Mouse (Mus musculus) testis, adult 2 months (tissue): ENCODE measurements at regions not wholly inside any gene's neighbourhood (a gene's known extent, or its start where the extent isn't known, plus 50 kb on each side); places are given as distances from the start of the nearest gene placed in this dataset.
"Not testable (repeated sequence)": the region's sequence is repeated elsewhere in the genome, so short reads cannot be mapped to it uniquely, and the experiment has no call there.

ENCODE experiments used
- H3K27ac ChIP-seq: fragments of 200-500 bp; 2 replicates; pipeline ENCODE4 v1.5.1; 2012; ENCODE audit warnings: low read depth, low read length; ENCODE audit not compliant: control insufficient read depth, insufficient read depth
- H3K27me3 ChIP-seq: fragments of 200-500 bp; 2 replicates; pipeline ENCODE4 v1.6.1; 2012; ENCODE audit warnings: mild to moderate bottlenecking, low read length, moderate library complexity; ENCODE audit not compliant: control insufficient read depth, insufficient read depth
- H3K36me3 ChIP-seq: fragments of 200-500 bp; 2 replicates; pipeline ENCODE4 v1.6.1; 2012; ENCODE audit warnings: mild to moderate bottlenecking, low read length; ENCODE audit not compliant: control insufficient read depth, insufficient read depth
- H3K4me1 ChIP-seq: fragments of 200-500 bp; 2 replicates; pipeline ENCODE4 v1.6.1; 2012; ENCODE audit warnings: low read length; ENCODE audit not compliant: control insufficient read depth, insufficient read depth
- H3K4me3 ChIP-seq: fragments of 200-500 bp; 2 replicates; pipeline ENCODE4 v1.5.1; 2012; ENCODE audit warnings: low read depth, mild to moderate bottlenecking, low read length, moderate library complexity, mixed read lengths; ENCODE audit not compliant: control insufficient read depth
- CTCF ChIP-seq: fragments of 200-500 bp; IDR thresholded peaks from 2 replicates; pipeline ENCODE4 v1.5.1; 2012; ENCODE audit warnings: low read depth, mild to moderate bottlenecking, inconsistent platforms, low read length, moderate library complexity; ENCODE audit not compliant: control insufficient read depth, insufficient read depth, insufficient replicate concordance
- POLR2A ChIP-seq: fragments of 200-500 bp; IDR thresholded peaks from 2 replicates; pipeline ENCODE4 v1.6.1; 2012; ENCODE audit warnings: low read depth, mild to moderate bottlenecking, inconsistent platforms, low read length, moderate library complexity; ENCODE audit not compliant: control insufficient read depth

GRCm38 (mm10) chr17:13556060-13556660, 201.8 kb downstream of the Tcp10c start:
- H3K4me1 ChIP-seq, H3K36me3 ChIP-seq, H3K27me3 ChIP-seq: not testable (repeated sequence)
- Histone ChIP-seq H3K27ac (0 out of 2 replicates have a peak overlapping the region, but pooled peaks have one; percentile 7), H3K4me3 (peak overlapping the region; percentile 43)
- TF ChIP-seq POLR2A: 0 out of 2 replicates have a peak, but pooled peaks have one; percentile 26

- no peak overlapping the region for H3K27ac ChIP-seq
- no peak overlapping the region for H3K4me3 ChIP-seq
- no peaks in the 10 kb centered on the region; the same call in 1 of the 2 replicates for H3K4me1 ChIP-seq
- H3K27me3 ChIP-seq: no peaks in the 10 kb centered on the region
- TF ChIP-seq POLR2A (no peak), CTCF (no peak)
- no peaks in the 10 kb centered on the region for H3K36me3 ChIP-seq
Measured at GRCm38 (mm10) chr17:13558863-13559262, 201.5 kb upstream of the Afdn start.

- H3K27me3 ChIP-seq: no peaks in the 10 kb centered on the region
- no peaks in the 10 kb centered on the region; the same call in 1 of the 2 replicates for H3K4me1 ChIP-seq
- no peak overlapping the region for H3K4me3 ChIP-seq
- H3K27ac ChIP-seq: no peak overlapping the region
- no peak for TF ChIP-seq CTCF
- no peak for TF ChIP-seq POLR2A
- H3K36me3 ChIP-seq: no peaks in the 10 kb centered on the region
Measured at GRCm38 (mm10) chr17:13561342-13561741, 199.0 kb upstream of the Afdn start.

GRCm38 (mm10) chr17:13562974-13563373, 197.4 kb upstream of the Afdn start:
- no peak overlapping the region for H3K27ac ChIP-seq
- H3K27me3 ChIP-seq: no peaks in the 10 kb centered on the region
- H3K4me1 ChIP-seq: no peaks in the 10 kb centered on the region
- no peaks in the 10 kb centered on the region for H3K36me3 ChIP-seq
- no peak overlapping the region for H3K4me3 ChIP-seq
- TF ChIP-seq CTCF (no peak), POLR2A (no peak)

GRCm38 (mm10) chr17:13564800-13565199, 195.5 kb upstream of the Afdn start:
- H3K4me3 ChIP-seq: no peak overlapping the region
- no peaks in the 10 kb centered on the region for H3K36me3 ChIP-seq
- no peaks in the 10 kb centered on the region for H3K27me3 ChIP-seq
- no peaks in the 10 kb centered on the region for H3K4me1 ChIP-seq
- TF ChIP-seq CTCF (no peak), POLR2A (no peak)
- H3K27ac ChIP-seq: no peak overlapping the region

- no peak overlapping the region for H3K27ac ChIP-seq
- H3K4me1 ChIP-seq: no peaks in the 10 kb centered on the region
- no peaks in the 10 kb centered on the region for H3K36me3 ChIP-seq
- H3K4me3 ChIP-seq: no peak overlapping the region
- no peak for TF ChIP-seq POLR2A
- no peak for TF ChIP-seq CTCF
- no peaks in the 10 kb centered on the region for H3K27me3 ChIP-seq
Measured at GRCm38 (mm10) chr17:13566680-13567079, 193.7 kb upstream of the Afdn start.

GRCm38 (mm10) chr17:13567183-13567582, 193.2 kb upstream of the Afdn start:
- H3K4me1 ChIP-seq: no peaks in the 10 kb centered on the region
- H3K27me3 ChIP-seq: no peaks in the 10 kb centered on the region
- H3K4me3 ChIP-seq: no peak overlapping the region
- no peaks in the 10 kb centered on the region for H3K36me3 ChIP-seq
- TF ChIP-seq CTCF (no peak), POLR2A (no peak)
- H3K27ac ChIP-seq: no peak overlapping the region

- TF ChIP-seq POLR2A: no peak
- no peak for TF ChIP-seq CTCF
- Histone ChIP-seq H3K27ac (no peak overlapping the region), H3K27me3 (no peaks in the 10 kb centered on the region), H3K4me1 (no peaks in the 10 kb centered on the region), H3K4me3 (no peak overlapping the region), H3K36me3 (no peaks in the 10 kb centered on the region)
Measured at GRCm38 (mm10) chr17:13570796-13571195, 189.5 kb upstream of the Afdn start.
